Mouse (Mus musculus) neural tube, embryonic 11.5 days (tissue): ENCODE measurements around the gene Nrg3. TPM values are rescaled to one million over a fixed set of nuclear protein-coding genes. Genes with fewer than 3 reads are reported as not detected.

Experiments
- ATAC-seq: fragments of 200-750 bp; cut with Nextera tagmentation; 2 replicates; pipeline ENCODE4 v1.8.0; 2017; ENCODE audit warnings: moderate number of reproducible peaks, mild to moderate bottlenecking, moderate TSS enrichment, moderate library complexity; ENCODE audit not compliant: insufficient read depth, low FRiP score, low TSS enrichment
- DNase-seq: peaks from one replicate; pipeline ENCODE4 v3.0.0-alpha.2; 2015; ENCODE audit warnings: low spot score
- H3K27ac ChIP-seq: fragments of 300-500 bp; sonication (generic); 2 replicates; pipeline ENCODE4 v1.5.1; 2014; ENCODE audit warnings: low read depth, mild to moderate bottlenecking, low read length
- H3K27me3 ChIP-seq: fragments of 300-500 bp; sonication (generic); 2 replicates; pipeline ENCODE4 v1.6.1; 2014; ENCODE audit warnings: mild to moderate bottlenecking, low read length, mixed read lengths; ENCODE audit not compliant: control insufficient read depth, insufficient read depth
- H3K36me3 ChIP-seq: fragments of 300-500 bp; sonication (generic); 2 replicates; pipeline ENCODE4 v1.6.1; 2014; ENCODE audit warnings: mild to moderate bottlenecking, low read length, moderate library complexity, mixed read lengths; ENCODE audit not compliant: control insufficient read depth, insufficient read depth
- H3K4me1 ChIP-seq: fragments of 300-500 bp; sonication (generic); 2 replicates; pipeline ENCODE4 v1.6.1; 2014; ENCODE audit warnings: low read length, mixed read lengths; ENCODE audit not compliant: control insufficient read depth, insufficient read depth
- H3K4me2 ChIP-seq: fragments of 300-500 bp; sonication (generic); 2 replicates; pipeline ENCODE4 v1.6.1; 2014; ENCODE audit warnings: low read depth, mild to moderate bottlenecking, moderate library complexity
- H3K4me3 ChIP-seq: fragments of 300-500 bp; sonication (generic); 2 replicates; pipeline ENCODE4 v1.5.1; 2014; ENCODE audit warnings: low read depth, low read length
- H3K9ac ChIP-seq: fragments of 300-500 bp; sonication (generic); 2 replicates; pipeline ENCODE4 v1.6.1; 2014; ENCODE audit warnings: mild to moderate bottlenecking, low read length
- H3K9me3 ChIP-seq: fragments of 300-500 bp; sonication (generic); 2 replicates; pipeline ENCODE4 v1.6.1; 2016; ENCODE audit warnings: low read length; ENCODE audit not compliant: control insufficient read depth
- WGBS: fragments of 180-500 bp; shearing (Covaris S2); extraction: QIAGEN DNeasy Blood & Tissue Kit; methylation state at CpG from one replicate; pipeline ENCODE4 v1.1.7; 2014; 5-methylcytosine and 5-hydroxymethylcytosine counted together
- polyA plus RNA-seq: library from polyadenylated mRNA; unstranded; fragments of >200 nt; fragmentation: Nextera tagmentation; extraction: Ambion mirVana; gene quantifications from 2 replicates; pipeline ENCODE4 v1.2.1, GENCODE M21; 2014

The Nrg3 gene
- polyA plus RNA-seq, 1 experiment from 2014 or later: 1.6 TPM

DNA sequence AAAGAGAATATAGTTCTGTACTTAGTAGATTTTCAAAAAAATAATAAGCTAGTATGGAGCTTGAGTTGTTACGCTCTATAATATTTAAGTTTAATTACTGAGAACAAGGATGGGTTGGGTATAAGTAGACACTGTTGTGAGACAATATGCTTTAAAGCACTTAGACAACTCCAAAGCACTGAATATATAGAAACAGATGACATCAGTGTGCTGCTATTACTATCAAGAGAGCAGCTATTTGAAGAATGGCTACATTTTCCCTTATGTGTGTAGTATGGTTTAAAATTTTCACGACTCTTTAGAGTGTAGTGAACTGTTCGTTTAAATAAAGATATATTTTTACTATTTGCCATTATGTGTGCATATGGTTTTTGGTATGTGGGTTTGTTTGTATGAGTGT lies 771.9 kb downstream of the Nrg3 start:
- Histone ChIP-seq H3K4me3 (no peak overlapping the region), H3K4me2 (no peak overlapping the region), H3K36me3 (no peaks in the 10 kb centered on the region), H3K9me3 (no peaks in the 10 kb centered on the region), H3K27me3 (no peaks in the 10 kb centered on the region), H3K9ac (no peak overlapping the region), H3K27ac (no peak overlapping the region), H3K4me1 (no peaks in the 10 kb centered on the region)
- WGBS: 92% methylated on average over 3 of the region's 3 CpGs
- DNase-seq (no peak), ATAC-seq (no peak)

DNA sequence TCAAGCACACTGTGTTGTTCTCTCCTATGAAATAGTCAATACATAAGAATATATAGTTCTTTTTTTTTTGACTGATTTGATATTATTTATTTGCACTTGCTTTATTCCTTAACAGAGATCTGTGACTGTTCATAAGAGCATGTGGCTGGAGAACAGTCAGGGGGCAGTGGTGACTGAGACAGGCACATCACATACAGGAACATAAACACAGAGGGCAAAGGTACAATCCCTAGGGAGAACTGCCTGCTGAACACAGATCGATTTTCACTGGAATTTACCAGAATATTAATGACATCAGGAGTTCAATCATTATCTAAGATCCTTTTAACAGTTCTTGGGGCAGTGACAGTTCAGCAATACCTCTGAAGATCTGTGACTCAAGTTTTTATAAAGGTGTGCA lies 812.9 kb downstream of the Nrg3 start:
- ATAC-seq (no peak), DNase-seq (no peak)
- 54% methylated on average over 1 of the region's 1 CpGs for WGBS
- H3K4me2 ChIP-seq: no peak overlapping the region
- H3K9me3 ChIP-seq: no peaks in the 10 kb centered on the region
- H3K4me3 ChIP-seq: no peak overlapping the region
- H3K9ac ChIP-seq: no peak overlapping the region
- no peaks in the 10 kb centered on the region for H3K27me3 ChIP-seq
- H3K27ac ChIP-seq: no peak overlapping the region
- no peaks in the 10 kb centered on the region for H3K36me3 ChIP-seq
- no peaks in the 10 kb centered on the region for H3K4me1 ChIP-seq

DNA sequence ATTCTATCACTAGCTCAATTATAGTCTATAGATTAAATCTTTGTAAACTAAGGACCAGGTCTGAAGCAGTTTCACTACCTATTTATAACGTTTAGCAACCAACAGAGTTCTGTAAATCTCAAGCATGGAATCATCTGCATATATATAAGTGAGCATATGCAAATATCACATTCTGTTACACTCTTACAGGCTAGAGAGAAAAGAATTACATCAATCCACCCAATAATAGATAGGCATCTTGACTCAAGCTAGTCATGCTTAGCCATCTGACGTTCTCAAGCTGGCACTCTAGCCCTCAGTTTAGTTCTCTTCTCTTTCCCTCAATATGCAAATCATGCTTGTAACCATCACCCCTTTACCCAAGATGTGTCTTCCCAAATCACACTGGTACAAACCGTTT lies 835.8 kb downstream of the Nrg3 start:
- no peak overlapping the region for H3K9ac ChIP-seq
- ATAC-seq (no peak), DNase-seq (no peak)
- 82% methylated on average over 3 of the region's 3 CpGs for WGBS
- no peak overlapping the region for H3K27ac ChIP-seq
- no peaks in the 10 kb centered on the region for H3K27me3 ChIP-seq
- no peak overlapping the region for H3K4me2 ChIP-seq
- H3K4me3 ChIP-seq: no peak overlapping the region
- no peaks in the 10 kb centered on the region for H3K4me1 ChIP-seq
- no peaks in the 10 kb centered on the region for H3K36me3 ChIP-seq
- H3K9me3 ChIP-seq: no peaks in the 10 kb centered on the region

DNA sequence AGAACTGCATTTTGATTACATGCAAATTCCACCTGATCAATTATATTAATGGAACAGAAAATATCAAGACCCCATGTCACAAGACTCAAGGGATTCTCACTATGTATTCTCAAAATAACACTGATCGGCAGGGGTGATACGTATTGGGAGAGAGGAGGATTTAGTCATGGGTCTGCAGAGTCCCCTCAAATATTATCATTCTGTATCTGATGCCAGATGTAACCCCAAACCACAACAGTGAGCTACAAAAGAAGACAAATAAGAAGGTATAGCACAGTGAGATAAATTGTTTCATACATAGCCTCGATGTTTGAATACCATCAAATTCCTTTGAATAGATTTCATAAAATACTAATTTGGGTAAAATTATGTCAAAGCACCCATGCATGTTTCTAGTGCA lies 842.8 kb downstream of the Nrg3 start:
- ATAC-seq (no peak), DNase-seq (no peak)
- H3K4me3 ChIP-seq: no peak overlapping the region
- H3K9ac ChIP-seq: no peak overlapping the region
- H3K27me3 ChIP-seq: no peaks in the 10 kb centered on the region
- H3K4me1 ChIP-seq: no peaks in the 10 kb centered on the region
- H3K9me3 ChIP-seq: no peaks in the 10 kb centered on the region
- no peaks in the 10 kb centered on the region for H3K36me3 ChIP-seq
- no peak overlapping the region for H3K4me2 ChIP-seq
- no peak overlapping the region for H3K27ac ChIP-seq
- 92% methylated on average over 3 of the region's 3 CpGs for WGBS

DNA sequence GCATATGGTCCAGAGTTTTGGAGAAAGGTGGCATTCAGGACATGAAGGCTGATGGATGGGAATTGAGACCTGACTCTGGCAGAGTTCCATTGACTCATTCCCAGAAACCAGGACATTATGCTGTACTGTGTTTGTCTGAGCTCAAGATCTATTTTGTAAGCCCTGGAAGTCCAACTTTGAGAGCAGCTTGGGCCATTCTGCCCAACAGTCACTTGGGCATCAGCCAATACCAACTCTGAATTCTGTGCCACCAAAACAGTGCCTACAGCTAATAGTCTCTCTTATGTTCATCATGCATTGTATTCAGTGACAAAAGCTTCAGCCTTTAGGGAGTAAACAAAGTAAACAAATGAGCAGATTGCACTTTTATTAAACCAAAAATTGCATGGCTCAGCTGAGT lies 843.2 kb downstream of the Nrg3 start:
- no peak for ATAC-seq
- no peak overlapping the region for H3K9ac ChIP-seq
- no peak overlapping the region for H3K4me2 ChIP-seq
- no peaks in the 10 kb centered on the region for H3K9me3 ChIP-seq
- no peaks in the 10 kb centered on the region for H3K4me1 ChIP-seq
- no peak for DNase-seq
- no peaks in the 10 kb centered on the region for H3K27me3 ChIP-seq
- H3K27ac ChIP-seq: no peak overlapping the region
- H3K4me3 ChIP-seq: no peak overlapping the region
- H3K36me3 ChIP-seq: no peaks in the 10 kb centered on the region

DNA sequence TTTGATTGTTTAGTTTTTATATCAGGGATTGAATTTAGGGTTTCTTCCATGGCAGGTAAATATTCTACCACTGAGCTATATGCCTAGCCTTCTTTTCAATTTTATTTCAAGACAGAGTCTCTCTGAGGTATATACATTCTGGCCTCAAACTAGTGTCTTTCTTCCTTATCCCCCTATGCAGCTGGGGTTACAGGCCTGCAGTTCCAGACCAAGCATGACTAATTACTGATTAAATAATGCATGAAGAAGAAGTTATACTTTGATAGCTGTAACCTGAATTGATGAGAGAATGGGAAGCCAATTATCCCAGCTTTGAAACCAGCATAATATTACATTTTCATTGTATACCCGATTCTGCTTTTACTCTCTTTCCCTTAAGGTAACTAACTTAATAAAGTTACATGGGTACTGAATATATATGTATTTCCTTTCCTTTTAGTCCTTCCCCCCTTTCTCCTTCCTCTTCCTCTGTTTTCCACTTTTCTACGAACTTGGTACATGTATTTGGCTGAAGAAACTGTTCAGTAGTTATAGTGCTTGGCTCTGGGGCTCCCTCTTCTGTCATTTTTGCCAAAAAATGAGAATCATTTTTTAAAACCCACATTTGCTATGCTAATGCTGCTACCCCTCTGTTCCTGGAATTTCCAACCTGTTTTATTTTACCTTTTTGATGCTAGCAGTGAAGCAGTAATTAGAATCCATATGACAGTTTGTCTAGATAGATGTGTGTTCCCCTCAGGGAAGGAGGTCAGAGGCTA lies 843.8 kb downstream of the Nrg3 start:
- Histone ChIP-seq H3K9me3 (no peaks in the 10 kb centered on the region), H3K4me2 (no peak overlapping the region), H3K27ac (no peak overlapping the region), H3K27me3 (no peaks in the 10 kb centered on the region), H3K4me1 (no peaks in the 10 kb centered on the region), H3K4me3 (no peak overlapping the region), H3K9ac (no peak overlapping the region), H3K36me3 (no peaks in the 10 kb centered on the region)
- WGBS: 79% methylated on average over 2 of the region's 2 CpGs
- ATAC-seq: no peak
- no peak for DNase-seq

DNA sequence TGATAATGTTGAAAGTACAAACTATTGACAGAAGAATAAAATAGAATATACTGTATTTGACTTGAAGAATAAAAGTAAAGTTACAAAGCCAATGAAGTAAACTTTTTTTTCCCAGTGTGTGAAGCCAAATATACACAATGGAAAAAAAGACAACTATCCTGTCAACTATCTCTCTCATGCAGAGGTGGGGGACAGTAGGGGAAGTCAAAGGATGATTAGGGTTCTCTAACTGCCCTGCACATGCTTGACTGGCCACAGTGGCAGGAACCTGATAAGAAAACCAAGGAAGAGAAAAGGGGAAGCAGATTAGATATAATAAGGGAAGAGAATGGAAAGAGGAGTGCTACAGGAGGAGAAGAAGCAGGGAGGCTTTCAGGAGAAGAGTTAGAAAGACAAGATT lies 855.9 kb downstream of the Nrg3 start:
- DNase-seq (no peak), ATAC-seq (no peak)
- Histone ChIP-seq H3K27me3 (no peaks in the 10 kb centered on the region), H3K4me1 (no peaks in the 10 kb centered on the region), H3K9ac (no peak overlapping the region), H3K4me2 (no peak overlapping the region), H3K27ac (no peak overlapping the region), H3K9me3 (no peaks in the 10 kb centered on the region), H3K4me3 (no peak overlapping the region), H3K36me3 (no peaks in the 10 kb centered on the region)

DNA sequence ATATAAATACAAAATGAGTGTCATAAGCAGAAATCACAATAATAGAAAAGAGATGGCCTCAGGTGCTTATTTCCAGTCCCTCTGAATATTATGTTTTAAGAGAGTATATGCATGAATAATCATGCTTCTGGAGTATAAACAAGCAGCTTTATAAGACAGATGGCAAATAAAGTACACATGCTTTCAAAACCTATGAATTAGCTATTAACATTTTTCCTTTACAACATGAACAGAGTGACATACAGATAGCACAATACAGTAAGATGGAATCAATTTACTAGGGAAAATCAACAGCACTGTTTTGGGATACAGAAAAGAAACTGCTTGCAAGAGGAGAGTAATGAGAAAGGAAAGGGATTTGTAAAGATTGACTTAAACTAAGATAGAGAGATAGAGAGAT lies 875.2 kb downstream of the Nrg3 start:
- H3K9me3 ChIP-seq: no peaks in the 10 kb centered on the region
- H3K4me3 ChIP-seq: no peak overlapping the region
- no peak overlapping the region for H3K9ac ChIP-seq
- H3K27ac ChIP-seq: no peak overlapping the region
- no peak for DNase-seq
- no peak overlapping the region for H3K4me2 ChIP-seq
- no peaks in the 10 kb centered on the region for H3K4me1 ChIP-seq
- no peaks in the 10 kb centered on the region for H3K36me3 ChIP-seq
- ATAC-seq: no peak
- no peaks in the 10 kb centered on the region for H3K27me3 ChIP-seq

DNA sequence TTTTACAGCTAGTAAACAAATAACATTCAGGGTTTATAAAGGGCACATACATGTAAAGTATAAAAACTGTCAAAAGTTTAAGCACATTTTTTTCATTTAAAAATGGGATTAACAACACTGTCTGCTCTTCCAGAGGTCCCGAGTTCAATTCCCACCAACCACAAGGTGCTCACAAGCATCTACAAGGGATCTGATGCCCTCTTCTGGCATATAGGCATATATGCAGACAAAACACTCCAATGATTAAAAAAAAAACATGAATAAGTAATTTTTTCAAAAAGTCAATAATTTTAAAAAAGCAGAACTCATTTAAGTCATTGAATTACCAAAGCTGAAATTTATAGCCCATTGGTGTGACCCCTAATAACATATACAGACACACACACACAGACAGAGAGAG lies 878.6 kb downstream of the Nrg3 start:
- Histone ChIP-seq H3K9me3 (no peaks in the 10 kb centered on the region), H3K4me1 (no peaks in the 10 kb centered on the region), H3K27ac (no peak overlapping the region), H3K36me3 (no peaks in the 10 kb centered on the region), H3K4me2 (no peak overlapping the region), H3K9ac (no peak overlapping the region), H3K4me3 (no peak overlapping the region), H3K27me3 (no peaks in the 10 kb centered on the region)
- no peak for ATAC-seq
- WGBS: 86% methylated on average over 1 of the region's 1 CpGs
- DNase-seq: no peak
